Mouse (Mus musculus) megakaryocyte-erythroid progenitor cell, adult 5-6 weeks (primary cell): Measurements from ENCODE around the gene Ak8. TPM values are rescaled to one million over a fixed set of nuclear protein-coding genes. Genes with fewer than 3 reads are reported as not detected.

ENCODE experiments used
- ATAC-seq: replicated peaks from 2 replicates; pipeline ENCODE4 v1.8.0; 2016; ENCODE audit warnings: mild to moderate bottlenecking, inconsistent platforms; ENCODE audit not compliant: severe bottlenecking, poor library complexity, low FRiP score, low TSS enrichment
- total RNA-seq, 2 experiments: library from RNA; stranded (forward) in 1 of 2; stranded (reverse) in 1 of 2; fragments of 200-1000, 215-1000 nt in 1 of 2; fragments of >200 nt in 1 of 2; fragmentation: Nextera tagmentation in 1 of 2; gene quantifications; 2 replicates each; pipeline ENCODE4 v1.2.3; 2014 to 2017

Ak8 gene
- total RNA-seq, 2 experiments from 2014 or later = not detected

GRCm38 (mm10) chr2:28781310-28781709 is 81.3 kb downstream of the Ak8 start:
- no peak for ATAC-seq

- ATAC-seq = no peak
These were observed 86.5 kb downstream of the Ak8 start for GRCm38 (mm10) chr2:28786355-28787066.

DNA sequence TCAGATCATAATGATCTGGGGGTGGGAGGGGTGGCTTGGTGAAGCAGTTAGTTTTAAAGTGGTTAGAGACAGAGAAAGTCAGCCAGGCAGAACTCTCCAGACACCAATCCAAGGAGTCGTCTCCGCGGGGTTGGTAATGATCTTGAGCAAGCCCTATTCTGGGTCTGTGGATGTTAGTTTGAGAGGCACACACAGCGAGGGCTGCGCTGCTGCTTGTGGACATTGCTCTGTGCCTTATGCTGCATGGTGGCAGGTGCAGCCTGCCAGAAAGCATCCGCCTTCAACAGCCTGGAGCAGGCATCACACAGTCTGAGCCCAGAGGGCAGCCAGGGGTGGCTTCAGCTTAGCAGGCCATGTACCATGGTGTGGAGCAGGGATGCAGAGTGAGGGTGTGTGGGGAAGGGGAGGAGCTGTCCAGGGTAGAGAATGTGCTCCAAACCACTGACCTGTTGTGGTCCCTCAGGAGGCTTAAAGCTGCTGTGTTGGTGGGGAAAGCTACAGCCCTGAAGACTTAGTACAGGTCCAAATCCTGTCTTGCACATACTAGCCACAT is 87.2 kb downstream of the Ak8 start:
- ATAC-seq = no peak

DNA sequence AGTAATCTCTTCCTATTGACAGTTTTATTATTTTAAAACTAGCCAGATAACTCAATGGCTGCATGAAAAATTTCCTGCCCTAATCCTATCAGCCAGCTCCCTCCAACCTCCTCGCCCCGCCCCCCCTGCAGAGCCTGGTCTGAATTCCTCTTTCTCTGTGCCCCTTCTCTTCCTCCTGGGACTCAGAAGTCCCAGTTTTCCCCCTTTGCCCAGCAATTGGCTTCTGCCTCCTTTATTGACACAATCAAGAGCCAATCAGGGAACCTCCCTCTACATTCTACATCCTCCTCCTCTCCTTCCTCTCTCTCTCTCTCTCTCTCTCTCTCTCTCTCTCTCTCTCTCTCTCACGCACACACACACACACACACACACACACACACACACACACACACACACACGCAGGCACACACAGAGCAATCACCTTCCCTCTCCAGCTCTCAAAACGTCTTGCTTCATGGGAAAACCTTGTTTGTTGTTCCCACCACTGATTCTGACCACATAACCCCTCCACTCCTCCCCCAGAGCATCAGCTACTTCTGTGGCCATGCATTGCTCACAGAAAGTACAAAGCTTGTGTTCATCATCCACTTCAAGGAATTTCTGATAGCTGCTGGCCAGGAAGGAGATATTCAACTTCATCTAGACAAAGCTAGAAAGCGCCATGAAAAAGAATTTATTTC is 93.1 kb downstream of the Ak8 start:
- no peak for ATAC-seq

DNA sequence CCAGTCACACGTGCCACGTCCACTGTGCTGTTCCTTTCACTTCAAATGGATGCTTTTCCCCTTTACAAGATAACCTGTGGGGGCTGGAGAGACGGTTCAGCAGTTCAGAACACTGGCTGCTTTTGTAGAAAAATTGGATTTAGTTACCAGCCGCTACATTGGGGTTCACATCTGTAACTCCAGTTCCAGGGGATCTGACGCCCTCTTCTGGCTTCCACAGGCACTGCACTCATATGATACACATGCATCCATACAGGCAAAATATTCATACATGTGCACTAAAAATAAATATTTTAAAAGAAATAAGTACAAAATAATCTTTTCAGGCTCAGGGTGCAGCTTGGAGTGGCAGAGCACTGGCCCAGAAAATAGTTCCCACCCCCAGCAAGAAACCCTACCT is 94.7 kb downstream of the Ak8 start:
- no peak for ATAC-seq

- ATAC-seq = peak; percentile 63; the same call in 1 of the 2 replicates
These were observed 96.3 kb downstream of the Ak8 start for GRCm38 (mm10) chr2:28796298-28796697.

- ATAC-seq = no peak
These were observed 97.6 kb downstream of the Ak8 start for GRCm38 (mm10) chr2:28797490-28798106.

DNA sequence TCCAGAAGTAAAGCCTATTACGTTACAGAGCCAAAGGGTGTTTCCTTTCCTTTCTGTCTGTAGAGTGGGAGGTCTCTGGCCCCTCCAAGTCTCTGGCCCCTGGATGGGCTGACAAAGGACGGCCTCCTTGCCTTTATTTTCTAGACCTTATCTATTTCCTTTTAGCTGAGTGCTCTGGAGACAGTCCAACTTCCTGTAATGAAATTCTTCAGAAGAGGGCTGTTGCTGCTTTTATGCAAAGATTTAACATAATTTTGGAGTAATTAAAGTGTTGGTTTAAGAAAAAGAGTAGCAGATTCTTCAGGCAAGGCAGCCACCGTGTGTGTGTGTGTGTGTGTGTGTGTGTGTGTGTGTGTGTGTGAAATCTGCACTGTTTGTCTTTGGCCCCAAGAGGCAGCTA is 98.4 kb downstream of the Ak8 start:
- no peak for ATAC-seq

GRCm38 (mm10) chr2:28799575-28799974 is 99.6 kb downstream of the Ak8 start:
- no peak for ATAC-seq

DNA sequence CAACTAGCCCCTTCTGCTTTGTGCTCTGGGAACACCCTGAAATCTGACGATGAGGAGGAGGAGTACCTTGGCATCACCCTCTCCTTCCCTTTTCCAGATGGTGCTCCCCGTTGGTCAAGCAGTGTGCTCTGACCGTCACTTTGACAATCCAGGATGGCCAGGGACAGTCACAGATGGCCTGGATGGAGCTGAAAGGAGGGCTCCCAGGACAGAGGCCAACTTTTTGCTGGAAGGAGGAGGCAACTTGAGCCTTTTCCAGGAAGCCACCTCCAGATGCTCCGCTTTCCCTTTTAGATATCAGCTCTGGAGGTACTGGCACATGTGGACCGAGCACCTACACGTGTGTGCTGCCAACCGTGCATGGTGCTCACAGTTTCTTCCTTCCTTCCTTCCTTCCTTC is 103.4 kb downstream of the Ak8 start:
- no peak for ATAC-seq

GRCm38 (mm10) chr2:28808841-28809240 is 108.9 kb downstream of the Ak8 start:
- no peak for ATAC-seq

- ATAC-seq = no peak
These were observed 110.5 kb downstream of the Ak8 start for GRCm38 (mm10) chr2:28810260-28811013.

GRCm38 (mm10) chr2:28818866-28819265 is 118.9 kb downstream of the Ak8 start:
- ATAC-seq = no peak

GRCm38 (mm10) chr2:28829265-28829664 is 129.3 kb downstream of the Ak8 start:
- ATAC-seq = 0 out of 2 replicates have a peak, but pooled peaks have one; percentile 41

GRCm38 (mm10) chr2:28836181-28836940 is 136.4 kb downstream of the Ak8 start:
- no peak for ATAC-seq

GRCm38 (mm10) chr2:28839501-28840221 is 139.7 kb downstream of the Ak8 start:
- ATAC-seq = peak; percentile 62

- peak; percentile 88 for ATAC-seq
These were observed 140.4 kb downstream of the Ak8 start, which contains the start of the genes Gtf3c4 and Ddx31 for GRCm38 (mm10) chr2:28840222-28840951. Gtf3c4 (minus strand) TSS chr2:28840360. Ddx31 (plus strand) TSS chr2:28840406.

DNA sequence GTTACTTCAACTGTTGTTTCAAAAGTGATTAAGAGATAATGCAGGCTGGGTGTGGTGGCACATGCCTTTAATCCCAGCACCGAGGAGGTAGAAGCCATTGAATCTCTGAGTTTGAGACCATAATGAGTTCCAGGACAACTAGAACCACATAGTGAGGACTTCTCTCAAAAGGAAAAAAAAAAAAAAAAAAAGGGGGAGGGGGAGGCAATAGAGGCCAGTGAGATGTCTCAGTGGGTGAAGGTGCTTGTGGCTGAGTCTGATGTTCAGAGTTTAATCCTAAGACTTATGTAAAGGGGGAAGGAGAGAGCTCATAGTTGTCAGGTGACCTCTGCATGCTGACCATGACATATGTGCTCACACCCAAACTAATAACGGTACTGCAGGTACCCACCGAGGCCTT is 142.1 kb downstream of the Ak8 start:
- ATAC-seq = no peak
